Mouse (Mus musculus) forebrain, embryonic 13.5 days (tissue): ENCODE results near the gene Npcd. TPM values are rescaled to one million over a fixed set of nuclear protein-coding genes. Genes with fewer than 3 reads are reported as not detected.
A peak's percentile ranks its signal among the peaks of the same experiment; 100 is the strongest.
"Not testable (repeated sequence)": the region's sequence is repeated elsewhere in the genome, so short reads cannot be mapped to it uniquely, and the experiment has no call there.

Source experiments
- ATAC-seq: fragments of 200-750 bp; cut with Nextera tagmentation; 2 replicates; pipeline ENCODE4 v1.8.0; 2017
- H3K27ac ChIP-seq: fragments of 300-500 bp; sonication (generic); 2 replicates; pipeline ENCODE4 v1.5.1; 2015; ENCODE audit warnings: inconsistent platforms, mild to moderate bottlenecking, moderate library complexity
- H3K27me3 ChIP-seq: fragments of 300-500 bp; sonication (generic); 2 replicates; pipeline ENCODE4 v1.6.1; 2015; ENCODE audit warnings: mild to moderate bottlenecking, inconsistent platforms
- H3K36me3 ChIP-seq: fragments of 300-500 bp; sonication (generic); 2 replicates; pipeline ENCODE4 v1.6.1; 2015; ENCODE audit warnings: mild to moderate bottlenecking, inconsistent platforms; ENCODE audit not compliant: poor library complexity, severe bottlenecking
- H3K4me1 ChIP-seq: fragments of 300-500 bp; sonication (generic); 2 replicates; pipeline ENCODE4 v1.6.1; 2015; ENCODE audit warnings: inconsistent platforms
- H3K4me2 ChIP-seq: fragments of 300-500 bp; sonication (generic); 2 replicates; pipeline ENCODE4 v1.6.1; 2015; ENCODE audit warnings: inconsistent platforms, mild to moderate bottlenecking, moderate library complexity
- H3K4me3 ChIP-seq: fragments of 300-500 bp; sonication (generic); 2 replicates; pipeline ENCODE4 v1.5.1; 2015; ENCODE audit warnings: mild to moderate bottlenecking, inconsistent platforms
- H3K9ac ChIP-seq: fragments of 300-500 bp; sonication (generic); 2 replicates; pipeline ENCODE4 v1.6.1; 2015; ENCODE audit warnings: mild to moderate bottlenecking, inconsistent platforms
- H3K9me3 ChIP-seq: fragments of 300-500 bp; sonication (generic); replicated peaks from 2 replicates; pipeline ENCODE4 v1.6.1; 2016; ENCODE audit warnings: inconsistent platforms
- WGBS: fragments of 180-500 bp; shearing (Covaris S2); methylation state at CpG from one replicate; pipeline ENCODE4 v1.1.7; 2015; 5-methylcytosine and 5-hydroxymethylcytosine counted together
- polyA plus RNA-seq: library from polyadenylated mRNA; unstranded; fragments of >200 nt; fragmentation: Nextera tagmentation; extraction: Ambion mirVana; gene quantifications from 2 replicates; pipeline ENCODE4 v1.2.1, GENCODE M21; 2015

Npcd gene
- polyA plus RNA-seq, 1 experiment from 2014 or later: not detected

GRCm38 (mm10) chr15:79828366-79829035, 5.5 kb downstream of the Npcd start:
- Histone ChIP-seq H3K9ac (peak overlapping the region; percentile 44; the same call in 1 of the 2 replicates), H3K4me3 (no peak overlapping the region), H3K4me2 (peak overlapping the region; percentile 16), H3K9me3 (no peaks in the 10 kb centered on the region), H3K4me1 (peaks cover 79% of the 10 kb centered on the region), H3K27ac (peak overlapping the region; percentile 28; the same call in 1 of the 2 replicates), H3K36me3 (peaks cover 47% of the 10 kb centered on the region), H3K27me3 (no peaks in the 10 kb centered on the region)
- 73% methylated on average over 46 of the region's 46 CpGs for WGBS
- ATAC-seq: no peak

- Histone ChIP-seq H3K9ac (peak overlapping the region; percentile 44; the same call in 1 of the 2 replicates), H3K4me2 (0 out of 2 replicates have a peak overlapping the region, but pooled peaks have one; percentile 4), H3K27ac (peak overlapping the region; percentile 10; the same call in 1 of the 2 replicates), H3K27me3 (no peaks in the 10 kb centered on the region), H3K4me3 (no peak overlapping the region), H3K36me3 (peaks cover 54% of the 10 kb centered on the region), H3K4me1 (peaks cover 75% of the 10 kb centered on the region), H3K9me3 (no peaks in the 10 kb centered on the region)
- 86% methylated on average over 11 of the region's 11 CpGs for WGBS
- ATAC-seq: no peak
Observed at GRCm38 (mm10) chr15:79827778-79828210, 6.2 kb downstream of the Npcd start.

- Histone ChIP-seq H3K27ac (peak overlapping the region; percentile 20), H3K4me3 (no peak overlapping the region), H3K4me1 (peaks cover 75% of the 10 kb centered on the region), H3K36me3 (peaks cover 57% of the 10 kb centered on the region), H3K27me3 (no peaks in the 10 kb centered on the region), H3K9ac (peak overlapping the region; percentile 44), H3K4me2 (0 out of 2 replicates have a peak overlapping the region, but pooled peaks have one; percentile 4), H3K9me3 (no peaks in the 10 kb centered on the region)
- WGBS: 92% methylated on average over 14 of the region's 14 CpGs
- no peak for ATAC-seq
Observed at GRCm38 (mm10) chr15:79827061-79827777, 6.8 kb downstream of the Npcd start.

GRCm38 (mm10) chr15:79826221-79826935, 7.7 kb downstream of the Npcd start:
- no peak overlapping the region for H3K4me3 ChIP-seq
- H3K27ac ChIP-seq: no peak overlapping the region
- no peak overlapping the region for H3K4me2 ChIP-seq
- H3K36me3 ChIP-seq: peaks cover 53% of the 10 kb centered on the region
- H3K4me1 ChIP-seq: peaks cover 68% of the 10 kb centered on the region
- ATAC-seq: no peak
- peak overlapping the region; percentile 50 for H3K9ac ChIP-seq
- no peaks in the 10 kb centered on the region for H3K9me3 ChIP-seq
- 89% methylated on average over 9 of the region's 9 CpGs for WGBS
- no peaks in the 10 kb centered on the region for H3K27me3 ChIP-seq

- Histone ChIP-seq H3K4me1 (peaks cover 61% of the 10 kb centered on the region), H3K27me3 (no peaks in the 10 kb centered on the region), H3K4me2 (0 out of 2 replicates have a peak overlapping the region, but pooled peaks have one; percentile 1), H3K36me3 (peaks cover 48% of the 10 kb centered on the region), H3K9me3 (no peaks in the 10 kb centered on the region), H3K9ac (peak overlapping the region; percentile 18; the same call in 1 of the 2 replicates), H3K4me3 (no peak overlapping the region), H3K27ac (peak overlapping the region; percentile 26)
- ATAC-seq: peak; percentile 74
- 53% methylated on average over 14 of the region's 14 CpGs for WGBS
Observed at GRCm38 (mm10) chr15:79825146-79825825, 8.8 kb downstream of the Npcd start.

GRCm38 (mm10) chr15:79823588-79824280, 10.3 kb downstream of the Npcd start:
- 76% methylated on average over 19 of the region's 19 CpGs for WGBS
- Histone ChIP-seq H3K9ac (no peak overlapping the region), H3K36me3 (peaks cover 42% of the 10 kb centered on the region), H3K9me3 (peaks cover 4% of the 10 kb centered on the region; the same call in 1 of the 2 replicates), H3K27ac (no peak overlapping the region), H3K4me3 (no peak overlapping the region), H3K4me2 (no peak overlapping the region), H3K4me1 (peaks cover 45% of the 10 kb centered on the region), H3K27me3 (no peaks in the 10 kb centered on the region)
- no peak for ATAC-seq

- no peak overlapping the region for H3K4me2 ChIP-seq
- peaks cover 33% of the 10 kb centered on the region for H3K4me1 ChIP-seq
- no peak overlapping the region for H3K9ac ChIP-seq
- no peak for ATAC-seq
- H3K27ac ChIP-seq: 0 out of 2 replicates have a peak overlapping the region, but pooled peaks have one; percentile 3
- WGBS: 75% methylated on average over 13 of the region's 13 CpGs
- no peak overlapping the region for H3K4me3 ChIP-seq
- H3K9me3 ChIP-seq: peaks cover 9% of the 10 kb centered on the region; the same call in 1 of the 2 replicates
- no peaks in the 10 kb centered on the region for H3K27me3 ChIP-seq
- H3K36me3 ChIP-seq: peaks cover 30% of the 10 kb centered on the region
Observed at GRCm38 (mm10) chr15:79822265-79823199, 11.5 kb downstream of the Npcd start.

GRCm38 (mm10) chr15:79818325-79818724, 15.7 kb downstream of the Npcd start:
- H3K4me2 ChIP-seq: no peak overlapping the region
- H3K36me3 ChIP-seq: peaks cover 8% of the 10 kb centered on the region
- H3K4me3 ChIP-seq: no peak overlapping the region
- no peak for ATAC-seq
- no peak overlapping the region for H3K27ac ChIP-seq
- peaks cover 7% of the 10 kb centered on the region; the same call in 1 of the 2 replicates for H3K4me1 ChIP-seq
- H3K27me3 ChIP-seq: no peaks in the 10 kb centered on the region
- no peak overlapping the region for H3K9ac ChIP-seq
- H3K9me3 ChIP-seq: peaks cover 9% of the 10 kb centered on the region; the same call in 1 of the 2 replicates
- WGBS: 90% methylated on average over 4 of the region's 4 CpGs

- Histone ChIP-seq H3K4me3 (no peak overlapping the region), H3K9ac (no peak overlapping the region), H3K9me3 (peaks cover 5% of the 10 kb centered on the region; the same call in 1 of the 2 replicates), H3K4me1 (no peaks in the 10 kb centered on the region), H3K36me3 (no peaks in the 10 kb centered on the region), H3K4me2 (no peak overlapping the region), H3K27me3 (peaks cover 8% of the 10 kb centered on the region; the same call in 1 of the 2 replicates), H3K27ac (no peak overlapping the region)
- WGBS: 57% methylated on average over 8 of the region's 8 CpGs
- ATAC-seq: no peak
Observed at GRCm38 (mm10) chr15:79813666-79814258, 20.3 kb downstream of the Npcd start.

- peaks cover 11% of the 10 kb centered on the region; the same call in 1 of the 2 replicates for H3K27me3 ChIP-seq
- H3K36me3 ChIP-seq, H3K9ac ChIP-seq, H3K9me3 ChIP-seq, H3K4me2 ChIP-seq, H3K4me3 ChIP-seq, H3K27ac ChIP-seq, H3K4me1 ChIP-seq, ATAC-seq: not testable (repeated sequence)
- 72% methylated on average over 2 of the region's 2 CpGs for WGBS
Observed at GRCm38 (mm10) chr15:79812840-79813239, 21.2 kb downstream of the Npcd start.
